Mouse (Mus musculus): ENCODE results near the gene Exoc6. TPM values are rescaled to one million over a fixed set of nuclear protein-coding genes. Genes with fewer than 3 reads are reported as not detected.
A peak's percentile ranks its signal among the peaks of the same experiment; 100 is the strongest.

Exoc6 gene
- polyA plus RNA-seq, 1 experiment from 2014 or later = 7.9 TPM

GRCm38 (mm10) chr19:37560080-37560427 lies 9.8 kb downstream of the Exoc6 start:
- Histone ChIP-seq H3K9ac (no peak overlapping the region), H3K4me2 (0 out of 2 replicates have a peak overlapping the region, but pooled peaks have one; percentile 7), H3K36me3 (no peaks in the 10 kb centered on the region), H3K9me3 (no peaks in the 10 kb centered on the region), H3K4me3 (no peak overlapping the region), H3K27ac (no peak overlapping the region), H3K4me1 (peaks cover 6% of the 10 kb centered on the region; the same call in 1 of the 2 replicates), H3K27me3 (no peaks in the 10 kb centered on the region)
- no peak for ATAC-seq (ENCODE audit: insufficient number of reproducible peaks, low FRiP score, low TSS enrichment, low read depth)
- 38% methylated on average over 6 of the region's 6 CpGs for WGBS

GRCm38 (mm10) chr19:37561106-37561892 lies 11.1 kb downstream of the Exoc6 start:
- Histone ChIP-seq H3K9ac (no peak overlapping the region), H3K36me3 (no peaks in the 10 kb centered on the region), H3K9me3 (no peaks in the 10 kb centered on the region), H3K4me2 (no peak overlapping the region), H3K4me3 (no peak overlapping the region), H3K27ac (no peak overlapping the region), H3K4me1 (peaks cover 6% of the 10 kb centered on the region; the same call in 1 of the 2 replicates), H3K27me3 (no peaks in the 10 kb centered on the region)
- WGBS = 55% methylated on average over 10 of the region's 10 CpGs
- peak; percentile 55; the same call in 1 of the 2 replicates for ATAC-seq (ENCODE audit: insufficient number of reproducible peaks, low FRiP score, low TSS enrichment, low read depth)

- H3K4me2 ChIP-seq = no peak overlapping the region
Observed at GRCm38 (mm10) chr19:37563763-37564162, 13.5 kb downstream of the Exoc6 start.

GRCm38 (mm10) chr19:37565806-37566205 lies 15.6 kb downstream of the Exoc6 start:
- H3K9me3 ChIP-seq = no peaks in the 10 kb centered on the region
- H3K4me2 ChIP-seq = no peak overlapping the region
- no peak overlapping the region for H3K9ac ChIP-seq
- no peak for ATAC-seq (ENCODE audit: insufficient number of reproducible peaks, low FRiP score, low TSS enrichment, low read depth)
- H3K4me3 ChIP-seq = no peak overlapping the region
- 30% methylated on average over 7 of the region's 7 CpGs for WGBS
- H3K27ac ChIP-seq = no peak overlapping the region
- H3K27me3 ChIP-seq = no peaks in the 10 kb centered on the region
- no peaks in the 10 kb centered on the region for H3K4me1 ChIP-seq
- H3K36me3 ChIP-seq = no peaks in the 10 kb centered on the region

More at GRCm38 (mm10) chr19:37563763-37564162, 13.5 kb downstream of the Exoc6 start:
- no peak for ATAC-seq (ENCODE audit: insufficient number of reproducible peaks, low FRiP score, low TSS enrichment, low read depth)
- peaks cover 6% of the 10 kb centered on the region; the same call in 1 of the 2 replicates for H3K4me1 ChIP-seq
- H3K4me3 ChIP-seq = no peak overlapping the region
- H3K27me3 ChIP-seq = no peaks in the 10 kb centered on the region
- H3K9ac ChIP-seq = no peak overlapping the region
- 31% methylated on average over 4 of the region's 4 CpGs for WGBS
- H3K9me3 ChIP-seq = no peaks in the 10 kb centered on the region
- no peaks in the 10 kb centered on the region for H3K36me3 ChIP-seq
- no peak overlapping the region for H3K27ac ChIP-seq

GRCm38 (mm10) chr19:37569186-37569754 lies 19.1 kb downstream of the Exoc6 start:
- Histone ChIP-seq H3K4me2 (no peak overlapping the region), H3K4me3 (no peak overlapping the region), H3K9ac (no peak overlapping the region), H3K36me3 (no peaks in the 10 kb centered on the region), H3K4me1 (no peaks in the 10 kb centered on the region), H3K27ac (no peak overlapping the region), H3K9me3 (no peaks in the 10 kb centered on the region), H3K27me3 (no peaks in the 10 kb centered on the region)
- 77% methylated on average over 12 of the region's 12 CpGs for WGBS
- no peak for ATAC-seq (ENCODE audit: insufficient number of reproducible peaks, low FRiP score, low TSS enrichment, low read depth)

- Histone ChIP-seq H3K27me3 (no peaks in the 10 kb centered on the region), H3K9me3 (no peaks in the 10 kb centered on the region), H3K27ac (no peak overlapping the region), H3K9ac (no peak overlapping the region), H3K4me2 (no peak overlapping the region), H3K4me3 (no peak overlapping the region), H3K4me1 (no peaks in the 10 kb centered on the region), H3K36me3 (no peaks in the 10 kb centered on the region)
- 81% methylated on average over 10 of the region's 10 CpGs for WGBS
- no peak for ATAC-seq (ENCODE audit: insufficient number of reproducible peaks, low FRiP score, low TSS enrichment, low read depth)
Observed at GRCm38 (mm10) chr19:37570966-37571718, 20.9 kb downstream of the Exoc6 start.

GRCm38 (mm10) chr19:37574802-37575201 lies 24.6 kb downstream of the Exoc6 start:
- WGBS = 51% methylated on average over 5 of the region's 5 CpGs
- Histone ChIP-seq H3K4me2 (no peak overlapping the region), H3K4me1 (no peaks in the 10 kb centered on the region), H3K9ac (no peak overlapping the region), H3K9me3 (no peaks in the 10 kb centered on the region), H3K36me3 (no peaks in the 10 kb centered on the region), H3K4me3 (no peak overlapping the region), H3K27ac (no peak overlapping the region), H3K27me3 (no peaks in the 10 kb centered on the region)
- no peak for ATAC-seq (ENCODE audit: insufficient number of reproducible peaks, low FRiP score, low TSS enrichment, low read depth)

GRCm38 (mm10) chr19:37579607-37580006 lies 29.4 kb downstream of the Exoc6 start:
- Histone ChIP-seq H3K4me3 (no peak overlapping the region), H3K27ac (no peak overlapping the region), H3K9ac (no peak overlapping the region), H3K4me1 (no peaks in the 10 kb centered on the region), H3K4me2 (no peak overlapping the region), H3K9me3 (no peaks in the 10 kb centered on the region; the same call in 1 of the 2 replicates), H3K36me3 (no peaks in the 10 kb centered on the region), H3K27me3 (no peaks in the 10 kb centered on the region)
- no peak for ATAC-seq (ENCODE audit: insufficient number of reproducible peaks, low FRiP score, low TSS enrichment, low read depth)
- 40% methylated on average over 4 of the region's 4 CpGs for WGBS

GRCm38 (mm10) chr19:37580438-37580837 lies 30.2 kb downstream of the Exoc6 start:
- no peaks in the 10 kb centered on the region; the same call in 1 of the 2 replicates for H3K9me3 ChIP-seq
- ATAC-seq (ENCODE audit: insufficient number of reproducible peaks, low FRiP score, low TSS enrichment, low read depth) = no peak
- no peak overlapping the region for H3K9ac ChIP-seq
- no peaks in the 10 kb centered on the region for H3K4me1 ChIP-seq
- no peak overlapping the region for H3K4me3 ChIP-seq
- no peaks in the 10 kb centered on the region for H3K27me3 ChIP-seq
- no peak overlapping the region for H3K4me2 ChIP-seq
- no peaks in the 10 kb centered on the region for H3K36me3 ChIP-seq
- H3K27ac ChIP-seq = no peak overlapping the region
- WGBS = 82% methylated on average over 6 of the region's 6 CpGs

- WGBS = 8% methylated on average over 14 of the region's 14 CpGs
- ATAC-seq (ENCODE audit: insufficient number of reproducible peaks, low FRiP score, low TSS enrichment, low read depth) = no peak
- Histone ChIP-seq H3K9ac (no peak overlapping the region), H3K4me1 (no peaks in the 10 kb centered on the region), H3K27ac (no peak overlapping the region), H3K36me3 (no peaks in the 10 kb centered on the region), H3K27me3 (no peaks in the 10 kb centered on the region), H3K4me2 (peak overlapping the region; percentile 14; the same call in 1 of the 2 replicates), H3K4me3 (no peak overlapping the region), H3K9me3 (no peaks in the 10 kb centered on the region; the same call in 1 of the 2 replicates)
Observed at GRCm38 (mm10) chr19:37585210-37585609, 35.0 kb downstream of the Exoc6 start.

- H3K4me2 ChIP-seq = no peak overlapping the region
- H3K27ac ChIP-seq = no peak overlapping the region
- WGBS = 39% methylated on average over 8 of the region's 8 CpGs
- no peaks in the 10 kb centered on the region for H3K4me1 ChIP-seq
- H3K27me3 ChIP-seq = no peaks in the 10 kb centered on the region
- no peaks in the 10 kb centered on the region for H3K36me3 ChIP-seq
- no peak overlapping the region for H3K9ac ChIP-seq
- no peak for ATAC-seq (ENCODE audit: insufficient number of reproducible peaks, low FRiP score, low TSS enrichment, low read depth)
- no peak overlapping the region for H3K4me3 ChIP-seq
- no peaks in the 10 kb centered on the region; the same call in 1 of the 2 replicates for H3K9me3 ChIP-seq
Observed at GRCm38 (mm10) chr19:37585684-37586083, 35.5 kb downstream of the Exoc6 start.

GRCm38 (mm10) chr19:37590544-37590943 lies 40.3 kb downstream of the Exoc6 start:
- H3K4me1 ChIP-seq = no peaks in the 10 kb centered on the region
- H3K36me3 ChIP-seq = no peaks in the 10 kb centered on the region
- no peak for ATAC-seq (ENCODE audit: insufficient number of reproducible peaks, low FRiP score, low TSS enrichment, low read depth)
- no peaks in the 10 kb centered on the region for H3K27me3 ChIP-seq
- H3K4me2 ChIP-seq = no peak overlapping the region
- no peaks in the 10 kb centered on the region for H3K9me3 ChIP-seq
- WGBS = 94% methylated on average over 7 of the region's 7 CpGs
- no peak overlapping the region for H3K9ac ChIP-seq
- no peak overlapping the region for H3K4me3 ChIP-seq
- no peak overlapping the region for H3K27ac ChIP-seq
